Mouse (Mus musculus) B cell, adult 2 months (primary cell): ENCODE measurements around the gene Ankrd63.
A peak's percentile ranks its signal among the peaks of the same experiment; 100 is the strongest.

ENCODE experiments used
- DNase-seq, 2 experiments: peaks; one replicate each; pipeline ENCODE4 v3.0.0; 2022

Ankrd63 gene

GRCm38 (mm10) chr2:118659077-118659476 lies 44.7 kb downstream of the Ankrd63 start:
- DNase-seq: no peak

GRCm38 (mm10) chr2:118658457-118658856 lies 45.3 kb downstream of the Ankrd63 start:
- DNase-seq: no peak

- no peak for DNase-seq
Observed at GRCm38 (mm10) chr2:118656688-118657281, 47.0 kb downstream of the Ankrd63 start.

GRCm38 (mm10) chr2:118650697-118651096 lies 53.1 kb downstream of the Ankrd63 start:
- peak; percentile 44 to 59 for DNase-seq
